Mouse (Mus musculus): ENCODE measurements at regions not wholly inside any gene's neighbourhood (a gene's known extent, or its start where the extent isn't known, plus 50 kb on each side); places are given as distances from the start of the nearest gene placed in this dataset.

DNA sequence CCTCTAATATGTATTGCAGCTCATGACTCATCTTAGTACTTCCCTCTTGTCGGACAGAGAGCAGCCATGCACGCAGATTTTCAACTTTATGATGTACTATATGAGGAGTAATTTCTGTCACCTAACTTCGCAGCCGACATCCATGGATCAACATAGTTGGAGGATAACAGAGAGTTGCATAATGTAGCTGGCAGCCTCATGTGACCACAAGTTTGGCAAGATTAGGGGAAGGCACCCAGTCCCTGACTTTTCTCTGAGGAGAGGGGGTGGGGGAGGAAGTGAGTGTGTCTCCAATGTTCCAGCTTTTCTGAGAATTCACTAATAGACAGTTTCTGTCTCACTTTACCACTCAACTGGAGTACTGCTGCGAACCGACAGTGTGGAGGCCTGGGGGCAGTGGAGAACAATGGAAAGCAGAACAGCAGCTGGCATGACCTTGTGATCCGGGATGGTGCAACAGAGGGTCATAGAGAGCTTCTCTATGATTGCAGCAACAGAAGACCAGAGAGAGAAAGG lies 424.0 kb downstream of the Ptprc start:
- no peak for DNase-seq (ENCODE audit: low read depth, low spot score)

- no peak for DNase-seq (ENCODE audit: low read depth, low spot score)
Observed at GRCm38 (mm10) chr1:137750894-137751293, 424.6 kb downstream of the Ptprc start.

- DNase-seq (ENCODE audit: low read depth, low spot score): no peak
Observed at GRCm38 (mm10) chr1:137746129-137746528, 429.4 kb downstream of the Ptprc start.

DNA sequence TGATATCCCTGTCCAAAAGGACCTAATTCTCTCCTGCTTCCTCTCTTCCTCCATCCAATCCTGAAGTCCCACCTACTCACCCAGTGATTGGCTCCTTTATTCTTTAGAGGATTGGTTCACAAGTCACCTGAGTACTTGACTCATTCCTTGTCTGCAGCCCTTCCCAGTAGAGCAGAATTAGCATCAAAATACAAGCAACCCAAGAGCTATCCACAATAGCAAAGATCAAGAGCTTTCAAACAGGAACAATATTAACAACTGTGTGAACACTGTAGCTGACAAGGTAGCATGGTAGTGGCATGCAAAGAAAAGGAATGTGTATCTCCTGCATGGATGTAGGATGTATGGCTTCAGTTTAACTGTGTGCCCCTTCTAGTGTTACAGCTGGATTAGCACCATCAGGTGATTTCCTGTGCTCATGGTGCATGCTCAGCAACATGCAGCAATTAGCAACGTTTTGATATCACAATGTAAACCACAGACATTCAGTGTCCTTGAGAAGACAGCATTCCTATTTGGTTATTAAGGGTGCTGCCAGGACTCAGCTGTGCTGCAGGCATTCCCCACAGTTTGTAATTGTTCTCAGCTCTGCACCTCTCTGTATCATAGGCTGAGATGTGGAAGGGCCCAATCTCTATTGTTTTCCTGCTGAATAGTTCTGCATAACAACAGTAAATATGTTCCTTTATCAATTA lies 437.2 kb downstream of the Ptprc start:
- DNase-seq (ENCODE audit: low read depth, low spot score): no peak

DNA sequence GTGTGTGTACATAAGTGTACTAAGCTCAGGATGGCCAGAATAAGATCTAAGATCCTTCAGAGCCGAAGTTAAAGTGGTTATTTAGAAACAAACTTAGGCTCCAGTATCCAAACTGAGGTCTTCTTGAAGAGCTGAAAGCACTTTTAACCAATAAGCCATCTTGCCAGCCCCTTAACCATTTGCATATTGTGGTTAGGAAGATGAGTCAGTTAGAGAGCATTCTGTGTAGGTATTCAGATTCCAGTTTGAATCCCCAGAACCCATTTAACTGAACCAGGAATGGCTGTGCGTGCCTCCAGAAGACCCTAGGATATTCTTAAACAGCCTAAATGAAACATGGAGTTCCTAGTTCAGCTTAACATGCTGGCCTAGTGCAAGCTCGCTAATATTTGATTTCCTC lies 471.6 kb downstream of the Ptprc start:
- DNase-seq (ENCODE audit: low read depth, low spot score): no peak

DNA sequence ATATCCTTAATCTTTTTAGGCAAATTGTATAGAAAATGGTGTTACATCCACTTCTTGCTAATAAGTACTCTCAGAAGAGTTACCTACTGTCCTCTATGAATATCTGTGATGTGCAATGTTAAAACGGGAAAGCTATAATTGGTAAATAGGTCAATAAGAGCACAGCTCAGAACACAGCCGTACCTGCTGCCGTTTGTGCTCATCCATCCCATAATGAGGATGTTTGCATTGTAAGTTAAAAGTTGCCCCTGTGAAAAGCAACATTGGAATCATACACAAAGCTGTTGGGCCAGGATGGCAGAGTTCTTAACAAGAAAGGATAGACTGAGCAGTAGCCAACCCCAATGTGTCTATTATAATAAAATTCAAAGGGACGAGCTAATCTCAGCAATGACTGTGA lies 476.6 kb downstream of the Ptprc start:
- no peak for DNase-seq (ENCODE audit: low read depth, low spot score)

- no peak for DNase-seq (ENCODE audit: low read depth, low spot score)
Observed at GRCm38 (mm10) chr1:137697289-137697688, 478.2 kb downstream of the Ptprc start.

- no peak for DNase-seq (ENCODE audit: low read depth, low spot score)
Observed at GRCm38 (mm10) chr1:137696796-137697195, 478.7 kb downstream of the Ptprc start.

GRCm38 (mm10) chr1:137695751-137696150 lies 479.8 kb downstream of the Ptprc start:
- no peak for DNase-seq (ENCODE audit: low read depth, low spot score)

GRCm38 (mm10) chr1:137692525-137692924 lies 483.0 kb downstream of the Ptprc start:
- DNase-seq (ENCODE audit: low read depth, low spot score): no peak

GRCm38 (mm10) chr1:137690860-137691595 lies 484.5 kb downstream of the Ptprc start:
- DNase-seq (ENCODE audit: low read depth, low spot score): no peak

GRCm38 (mm10) chr1:137670650-137671049 lies 504.9 kb downstream of the Ptprc start:
- DNase-seq (ENCODE audit: low read depth, low spot score): no peak

- no peak for DNase-seq (ENCODE audit: low read depth, low spot score)
Observed at GRCm38 (mm10) chr1:137669849-137670248, 505.7 kb downstream of the Ptprc start.

- no peak for DNase-seq (ENCODE audit: low read depth, low spot score)
Observed at GRCm38 (mm10) chr1:137658141-137658540, 517.4 kb downstream of the Ptprc start.

DNA sequence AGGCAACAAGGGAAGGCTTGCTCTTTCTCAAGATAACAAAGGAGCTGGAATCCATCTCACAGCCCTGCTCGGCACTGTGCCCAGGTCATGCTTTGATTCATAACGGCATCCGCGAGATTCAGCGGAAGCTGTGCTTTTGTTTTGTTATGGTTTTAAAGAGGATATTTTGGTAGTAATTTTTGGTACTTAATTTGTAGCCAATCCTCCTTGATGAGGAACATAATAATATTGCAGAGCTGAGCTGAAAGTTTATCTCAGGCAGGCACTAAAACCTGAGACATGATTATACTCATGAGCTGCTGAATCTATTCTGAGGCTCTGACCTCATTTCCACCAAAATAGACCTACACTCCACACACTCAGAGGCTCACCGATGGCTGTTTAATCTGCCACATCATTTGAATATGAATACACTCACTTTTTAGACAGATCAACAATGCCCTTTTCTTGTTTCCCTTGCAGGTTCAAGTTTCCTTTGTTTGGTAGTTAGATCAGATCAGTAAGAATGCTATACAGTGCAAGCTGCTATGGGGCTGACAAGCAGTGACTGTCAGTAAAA lies 518.5 kb downstream of the Ptprc start:
- no peak for DNase-seq (ENCODE audit: low read depth, low spot score)

GRCm38 (mm10) chr1:137654171-137654570 lies 521.3 kb downstream of the Ptprc start:
- no peak for DNase-seq (ENCODE audit: low read depth, low spot score)

GRCm38 (mm10) chr1:137653495-137653894 lies 522.0 kb downstream of the Ptprc start:
- DNase-seq (ENCODE audit: low read depth, low spot score): no peak

GRCm38 (mm10) chr1:137650629-137651028 lies 524.9 kb downstream of the Ptprc start:
- no peak for DNase-seq (ENCODE audit: low read depth, low spot score)

- DNase-seq (ENCODE audit: low read depth, low spot score): no peak
Observed at GRCm38 (mm10) chr1:137650082-137650481, 525.4 kb downstream of the Ptprc start.

GRCm38 (mm10) chr1:137648832-137649231 lies 526.7 kb downstream of the Ptprc start:
- no peak for DNase-seq (ENCODE audit: low read depth, low spot score)

DNA sequence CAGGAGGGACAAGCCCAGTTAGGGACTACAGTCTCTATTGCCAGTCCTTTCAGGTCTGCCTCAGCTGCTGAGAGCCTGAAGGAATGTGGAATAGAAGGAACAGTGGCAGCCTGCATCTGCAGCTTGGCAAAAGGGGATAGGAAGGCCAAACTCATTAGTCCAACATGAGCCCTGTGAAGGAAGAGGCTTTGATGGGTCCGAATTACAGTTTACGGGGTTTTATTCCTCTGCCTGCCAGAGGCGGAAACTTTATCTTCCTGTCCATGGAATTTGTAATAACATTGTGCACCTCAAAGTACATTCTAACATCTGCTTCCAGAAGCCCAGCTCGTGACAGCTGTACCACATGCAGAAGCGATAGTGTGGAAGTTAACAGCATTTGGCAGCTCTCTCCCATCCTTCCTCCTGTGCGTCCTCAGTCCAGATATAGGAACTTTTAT lies 530.9 kb downstream of the Ptprc start:
- DNase-seq (ENCODE audit: low read depth, low spot score): no peak

GRCm38 (mm10) chr1:137643508-137643907 lies 532.0 kb downstream of the Ptprc start:
- DNase-seq (ENCODE audit: low read depth, low spot score): no peak

GRCm38 (mm10) chr1:137640848-137641247 lies 534.7 kb downstream of the Ptprc start:
- peak; percentile 68 for DNase-seq (ENCODE audit: low read depth, low spot score)
